11 mouse cellular contexts compared by ENCODE assay signal in genomic region chr11:117525606-117526349, GRCm38 (mm10). TPM values are rescaled to one million over a fixed set of nuclear protein-coding genes. Genes with fewer than 3 reads are reported as not detected.
DNase-seq lines count a peak whose midpoint lies in the region; ATAC-seq and TF ChIP-seq lines count a peak whose summit lies in the region.
"Had no signal": no experiment of that assay in that cellular context is flagged by ENCODE, and none has a peak within 500 bp of the region (broad histone marks: within the 10 kb centered on the region; RNA-seq: fewer than 3 reads in every experiment).

No protein-coding gene starts in this region.

- WGBS in thymus, adult 2 months, result 10% methylated on average over 17 of the region's 18 CpGs
- 16% methylated on average over 18 of the region's 18 CpGs for WGBS in forebrain, embryonic 15.5 days
- 22% methylated on average over 18 of the region's 18 CpGs for WGBS in midbrain, embryonic 13.5 days

- no peak overlapping the region for H3K27ac ChIP-seq in thymus, adult 2 months (ENCODE audit: control insufficient read depth, insufficient read depth, low read length)
- H3K27ac ChIP-seq in forebrain, embryonic 15.5 days (replicated peaks), result peak overlapping the region; percentile 77
- H3K27ac ChIP-seq in midbrain, embryonic 13.5 days, result peak overlapping the region; percentile 52

- H3K4me2 ChIP-seq in forebrain, embryonic 15.5 days (replicated peaks), result peak overlapping the region; percentile 23; the same call in 1 of the 2 replicates
- no peak overlapping the region; the same call in 1 of the 2 replicates for H3K4me2 ChIP-seq in midbrain, embryonic 13.5 days (replicated peaks)

- H3K9me3 ChIP-seq in forebrain, embryonic 15.5 days, result no peaks in the 10 kb centered on the region
- no peaks in the 10 kb centered on the region for H3K9me3 ChIP-seq in midbrain, embryonic 13.5 days

- TF ChIP-seq CTCF in thymus, adult 2 months (IDR thresholded peaks at IDR 0.05; ENCODE audit: borderline replicate concordance, control insufficient read depth, extremely low read depth, insufficient read depth, low read length, poor library complexity), result no peak

- H3K4me1 ChIP-seq in thymus, adult 2 months (replicated peaks; ENCODE audit: control insufficient read depth, insufficient read depth, low read length), result no peaks in the 10 kb centered on the region; the same call in 1 of the 2 replicates
- peaks cover 34% of the 10 kb centered on the region for H3K4me1 ChIP-seq in forebrain, embryonic 15.5 days
- peaks cover 41% of the 10 kb centered on the region for H3K4me1 ChIP-seq in midbrain, embryonic 13.5 days (replicated peaks)

- H3K4me3 ChIP-seq in thymus, adult 2 months (ENCODE audit: control insufficient read depth, insufficient read depth, low read length), result no peak overlapping the region
- no peak overlapping the region for H3K4me3 ChIP-seq in forebrain, embryonic 15.5 days
- no peak overlapping the region for H3K4me3 ChIP-seq in midbrain, embryonic 13.5 days (replicated peaks)

- no peaks in the 10 kb centered on the region for H3K36me3 ChIP-seq in thymus, adult 2 months (ENCODE audit: control insufficient read depth, insufficient read depth, low read length)
- no peaks in the 10 kb centered on the region for H3K36me3 ChIP-seq in forebrain, embryonic 15.5 days
- no peaks in the 10 kb centered on the region for H3K36me3 ChIP-seq in midbrain, embryonic 13.5 days

- ATAC-seq in forebrain, embryonic 15.5 days (replicated peaks), result no peak
- ATAC-seq in midbrain, embryonic 13.5 days, result no peak

- no peak for TF ChIP-seq POLR2A in thymus, adult 2 months (IDR thresholded peaks at IDR 0.05; ENCODE audit: control insufficient read depth, extremely low read depth, insufficient read depth, low read length, poor library complexity)

- no peaks in the 10 kb centered on the region for H3K27me3 ChIP-seq in thymus, adult 2 months (ENCODE audit: control insufficient read depth, insufficient read depth, low read length)
- no peaks in the 10 kb centered on the region for H3K27me3 ChIP-seq in forebrain, embryonic 15.5 days
- no peaks in the 10 kb centered on the region for H3K27me3 ChIP-seq in midbrain, embryonic 13.5 days

- intact Hi-C loops in gastrocnemius, postnatal 36 days (cut with DNase I), result no loop called here

- peak; percentile 4 for DNase-seq in thymus, adult 2 months
- no peak for DNase-seq in thymus, adult 18-20 months
- DNase-seq in liver, result no peak
- DNase-seq in gastrocnemius, postnatal 36 days, result no peak
- DNase-seq in lung, postnatal 14 days, result no peak
- DNase-seq: cerebellum, postnatal 14 days; gastrocnemius, postnatal 25 days; kidney, postnatal 36 days had no signal

- peak overlapping the region; percentile 28; the same call in 1 of the 2 replicates for H3K9ac ChIP-seq in forebrain, embryonic 15.5 days (replicated peaks)
- H3K9ac ChIP-seq in midbrain, embryonic 13.5 days (replicated peaks), result no peak overlapping the region

RNA-seq across cellular contexts. Expression of gene Gm11733, which starts 41.6 kb away (rescaled TPM):
- 0.05 TPM in 1 of 2 replicates, not detected in the other for polyA plus RNA-seq in thymus, adult 2 months (2012; rRNA removed)
- polyA plus RNA-seq in forebrain, embryonic 15.5 days (2015; fragmentation: Nextera tagmentation; extraction: Ambion mirVana), result 0.28 TPM in 1 of 2 replicates, not detected in the other
- not detected in 2 replicates for polyA plus RNA-seq in midbrain, embryonic 13.5 days (2015; fragmentation: Nextera tagmentation; extraction: Ambion mirVana)
- not detected for total RNA-seq in gastrocnemius, postnatal 36 days (2021)
- total RNA-seq: gastrocnemius, postnatal 25 days had no signal
- polyA plus RNA-seq: small intestine, adult 2 months had no signal
